Mouse (Mus musculus) CH12.LX (cell line): Measurements from ENCODE around the gene Vps9d1. TPM values are rescaled to one million over a fixed set of nuclear protein-coding genes. Genes with fewer than 3 reads are reported as not detected.

Source experiments
- DNase-seq: peaks from one replicate; pipeline ENCODE4 v3.0.0-alpha.2; 2013; ENCODE audit errors: extremely low read depth
- H3K27ac ChIP-seq: 2 replicates; pipeline ENCODE4 v1.5.1; 2012; ENCODE audit warnings: low read depth, mild to moderate bottlenecking, control low read depth, moderate library complexity; ENCODE audit not compliant: insufficient read depth
- H3K27me3 ChIP-seq: replicated peaks from 2 replicates; pipeline ENCODE3; 2012; ENCODE audit warnings: inconsistent platforms
- H3K36me3 ChIP-seq, 2 experiments: replicated peaks in 1 of 2; 2 replicates each; pipeline versions ENCODE3 to v1.6.1; 2012; ENCODE audit warnings: inconsistent platforms in 1 of 2, low read length in 1 of 2, mild to moderate bottlenecking in 1 of 2, mixed read lengths in 1 of 2, moderate library complexity in 1 of 2; ENCODE audit not compliant: control insufficient read depth in 1 of 2, insufficient read depth in 1 of 2
- H3K4me1 ChIP-seq, 2 experiments: 2 replicates each; pipeline ENCODE4 v1.6.1; 2012; ENCODE audit warnings: inconsistent platforms in 1 of 2, moderate library complexity in 1 of 2; ENCODE audit not compliant: insufficient read depth in 2 of 2, control insufficient read depth in 1 of 2
- H3K4me2 ChIP-seq: 2 replicates; pipeline ENCODE4 v1.6.1; 2012; ENCODE audit warnings: low read depth, mild to moderate bottlenecking, control low read depth; ENCODE audit not compliant: poor library complexity, insufficient read depth, severe bottlenecking
- H3K4me3 ChIP-seq, 3 experiments: fragments of 150-350 bp in 1 of 3; sonication (generic) in 1 of 3; replicated peaks in 1 of 3; 2 replicates each; pipeline versions ENCODE3 to v1.5.1; 2011 to 2012; ENCODE audit warnings: low read depth in 2 of 3, low read length in 2 of 3, mild to moderate bottlenecking in 2 of 3, moderate library complexity in 2 of 3, control low read depth in 1 of 3, improper control_type of control experiment in 1 of 3, inconsistent platforms in 1 of 3, mixed read lengths in 1 of 3; ENCODE audit not compliant: poor library complexity in 1 of 3
- H3K79me2 ChIP-seq: replicated peaks from 2 replicates; pipeline ENCODE4 v1.6.1; 2012; ENCODE audit warnings: mild to moderate bottlenecking, moderate library complexity; ENCODE audit not compliant: control insufficient read depth, poor library complexity, insufficient read depth, severe bottlenecking; ENCODE audit errors: extremely low read depth
- H3K9ac ChIP-seq: 2 replicates; pipeline ENCODE4 v1.6.1; 2012; ENCODE audit warnings: low read depth, mild to moderate bottlenecking, control low read depth, moderate library complexity; ENCODE audit not compliant: insufficient read depth
- H3K9me3 ChIP-seq: replicated peaks from 2 replicates; pipeline ENCODE3; 2012; ENCODE audit warnings: low read length, inconsistent platforms, mixed read lengths
- ZKSCAN1 ChIP-seq: IDR thresholded peaks from 2 replicates; pipeline ENCODE4 v1.6.1; 2012; ENCODE audit warnings: low read depth, inconsistent platforms, low read length, improper control_type of control experiment, borderline replicate concordance
- dilution Hi-C: fragments of 300-500 bp; cut with MboI; formaldehyde crosslinking; loops from 2 replicates; pipeline ENCODE4 v1.14.3; 2020; ENCODE audit warnings: low sequenced_read_pairs; ENCODE audit not compliant: extremely low pct_unique_long_range_greater_than_20kb, extremely low pct_ligation_motif_present
- in situ Hi-C: fragments of 300-500 bp; cut with MboI; formaldehyde crosslinking; loops from 3 replicates; pipeline ENCODE4 v1.14.3; 2019; ENCODE audit warnings: low sequenced_read_pairs, low pct_ligation_motif_present, low pct_unique_long_range_greater_than_20kb, mixed read lengths
- polyA plus RNA-seq: library from polyadenylated mRNA; unstranded; fragments of >175 nt; gene quantifications from 2 replicates; pipeline ENCODE4 v1.2.1, GENCODE M21; 2012; ENCODE audit warnings: low read depth; ENCODE audit not compliant: insufficient read length
- total RNA-seq, 2 experiments: library from RNA; depleted of rRNA; stranded (reverse); fragments of 300-350 nt in 1 of 2; fragments of >200 nt in 1 of 2; gene quantifications; 2 replicates each; pipeline ENCODE4 v1.2.3; 2012 to 2014

The Vps9d1 gene
- total and polyA plus RNA-seq, 3 experiments, result 2.8 to 9.7 (median 5.5) TPM

GRCm38 (mm10) chr8:123193771-123194170, 60.4 kb downstream of the Vps9d1 start:
- DNase-seq, result no peak
- in situ Hi-C loops, result loop anchor here (5.0 to 10.0 kb wide), 2 partner anchors 36 to 359 kb away; partner anchors contain the start of gene Sult5a1
- peaks cover 0 to 3% of the 10 kb centered on the region in 2 experiments; a peak in 1 of 4 replicates for H3K4me1 ChIP-seq

More at GRCm38 (mm10) chr8:123193771-123194170, 60.4 kb downstream of the Vps9d1 start:
- Histone ChIP-seq H3K36me3 (no peaks in the 10 kb centered on the region), H3K9ac (no peak overlapping the region), H3K4me2 (no peak overlapping the region), H3K27ac (no peak overlapping the region), H3K27me3 (peaks cover 43% of the 10 kb centered on the region), H3K79me2 (no peaks in the 10 kb centered on the region), H3K9me3 (no peaks in the 10 kb centered on the region), H3K4me3 (no peak overlapping the region)
- dilution Hi-C loops, result no loop called here
- TF ChIP-seq ZKSCAN1, result no peak

Other genes with a start within 250 kb of the Vps9d1 start
- gene Ankrd11, start 212.1 kb downstream of the Vps9d1 start, total RNA-seq (2012; rRNA removed), result 51.1 and 60.7 TPM in 2 replicates
- gene Ankrd11, start 212.1 kb downstream of the Vps9d1 start, total RNA-seq (2014; rRNA removed), result 37.4 and 37.7 TPM in 2 replicates
- gene Ankrd11, start 212.1 kb downstream of the Vps9d1 start, polyA plus RNA-seq, result 74.1 and 74.9 TPM in 2 replicates
- 32.8 and 35.2 TPM in 2 replicates for gene Spg7, start 191.4 kb downstream of the Vps9d1 start, total RNA-seq (2012; rRNA removed)
- gene Spg7, start 191.4 kb downstream of the Vps9d1 start, total RNA-seq (2014; rRNA removed), result 20.8 and 21.2 TPM in 2 replicates
- gene Spg7, start 191.4 kb downstream of the Vps9d1 start, polyA plus RNA-seq, result 26.1 and 35.8 TPM in 2 replicates
- gene Rpl13, start 152.0 kb downstream of the Vps9d1 start, total RNA-seq (2012; rRNA removed), result 3,361 and 3,721 TPM in 2 replicates
- gene Rpl13, start 152.0 kb downstream of the Vps9d1 start, total RNA-seq (2014; rRNA removed), result 2,646 and 2,709 TPM in 2 replicates
- 973 and 1,610 TPM in 2 replicates for gene Rpl13, start 152.0 kb downstream of the Vps9d1 start, polyA plus RNA-seq
- 0.08 TPM in 1 of 2 replicates, not detected in the other for gene Cpne7, start 137.0 kb downstream of the Vps9d1 start, total RNA-seq (2012; rRNA removed)
- gene Cpne7, start 137.0 kb downstream of the Vps9d1 start, total RNA-seq (2014; rRNA removed), result not detected in 2 replicates
- gene Cpne7, start 137.0 kb downstream of the Vps9d1 start, polyA plus RNA-seq, result not detected in 2 replicates
- gene Sult5a1, start 96.0 kb downstream of the Vps9d1 start, total RNA-seq (2012; rRNA removed), result 0.25 and 0.68 TPM in 2 replicates
- gene Sult5a1, start 96.0 kb downstream of the Vps9d1 start, total RNA-seq (2014; rRNA removed), result not detected in 2 replicates
- gene Sult5a1, start 96.0 kb downstream of the Vps9d1 start, polyA plus RNA-seq, result not detected in 2 replicates
- not detected in 2 replicates for gene Dpep1, start 68.1 kb downstream of the Vps9d1 start, total RNA-seq (2012; rRNA removed)
- not detected in 2 replicates for gene Dpep1, start 68.1 kb downstream of the Vps9d1 start, total RNA-seq (2014; rRNA removed)
- gene Dpep1, start 68.1 kb downstream of the Vps9d1 start, polyA plus RNA-seq, result not detected in 2 replicates
- gene Chmp1a, start 41.6 kb downstream of the Vps9d1 start, total RNA-seq (2012; rRNA removed), result 69.5 and 103 TPM in 2 replicates
- gene Chmp1a, start 41.6 kb downstream of the Vps9d1 start, total RNA-seq (2014; rRNA removed), result 80.8 and 83.2 TPM in 2 replicates
- gene Chmp1a, start 41.6 kb downstream of the Vps9d1 start, polyA plus RNA-seq, result 67.0 and 67.5 TPM in 2 replicates
- gene Spata33, start 41.5 kb downstream of the Vps9d1 start, total RNA-seq (2012; rRNA removed), result 0.38 and 0.46 TPM in 2 replicates
- gene Spata33, start 41.5 kb downstream of the Vps9d1 start, total RNA-seq (2014; rRNA removed), result 0.35 and 0.36 TPM in 2 replicates
- 0.41 and 0.44 TPM in 2 replicates for gene Spata33, start 41.5 kb downstream of the Vps9d1 start, polyA plus RNA-seq
- 33.7 and 35.7 TPM in 2 replicates for gene Cdk10, start 29.5 kb downstream of the Vps9d1 start, total RNA-seq (2012; rRNA removed)
- gene Cdk10, start 29.5 kb downstream of the Vps9d1 start, total RNA-seq (2014; rRNA removed), result 24.8 and 28.6 TPM in 2 replicates
- gene Cdk10, start 29.5 kb downstream of the Vps9d1 start, polyA plus RNA-seq, result 33.9 and 38.0 TPM in 2 replicates
- 2.1 and 2.3 TPM in 2 replicates for gene Spata2l, start 18.1 kb downstream of the Vps9d1 start, total RNA-seq (2012; rRNA removed)
- 0.63 and 0.95 TPM in 2 replicates for gene Spata2l, start 18.1 kb downstream of the Vps9d1 start, total RNA-seq (2014; rRNA removed)
- 1.4 and 1.9 TPM in 2 replicates for gene Spata2l, start 18.1 kb downstream of the Vps9d1 start, polyA plus RNA-seq
- 9.6 and 10.2 TPM in 2 replicates for gene Zfp276, start 153 bp downstream of the Vps9d1 start, total RNA-seq (2012; rRNA removed)
- gene Zfp276, start 153 bp downstream of the Vps9d1 start, total RNA-seq (2014; rRNA removed), result 5.5 and 5.9 TPM in 2 replicates
- 8.7 and 9.2 TPM in 2 replicates for gene Zfp276, start 153 bp downstream of the Vps9d1 start, polyA plus RNA-seq
- 39.2 and 50.7 TPM in 2 replicates for gene Fanca, start 64.2 kb upstream of the Vps9d1 start, total RNA-seq (2012; rRNA removed)
- 21.9 and 26.7 TPM in 2 replicates for gene Fanca, start 64.2 kb upstream of the Vps9d1 start, total RNA-seq (2014; rRNA removed)
- gene Fanca, start 64.2 kb upstream of the Vps9d1 start, polyA plus RNA-seq, result 57.8 and 60.6 TPM in 2 replicates
- 2.3 and 2.9 TPM in 2 replicates for gene Spire2, start 78.4 kb upstream of the Vps9d1 start, total RNA-seq (2012; rRNA removed)
- gene Spire2, start 78.4 kb upstream of the Vps9d1 start, total RNA-seq (2014; rRNA removed), result 0.96 and 1.1 TPM in 2 replicates
- 2.3 and 2.6 TPM in 2 replicates for gene Spire2, start 78.4 kb upstream of the Vps9d1 start, polyA plus RNA-seq
- gene Tcf25, start 119.4 kb upstream of the Vps9d1 start, total RNA-seq (2012; rRNA removed), result 142 and 168 TPM in 2 replicates
- 204 and 207 TPM in 2 replicates for gene Tcf25, start 119.4 kb upstream of the Vps9d1 start, total RNA-seq (2014; rRNA removed)
- gene Tcf25, start 119.4 kb upstream of the Vps9d1 start, polyA plus RNA-seq, result 393 and 396 TPM in 2 replicates
- 0.04 TPM in 1 of 2 replicates, not detected in the other for gene Mc1r, start 152.8 kb upstream of the Vps9d1 start, total RNA-seq (2012; rRNA removed)
- not detected in 2 replicates for gene Mc1r, start 152.8 kb upstream of the Vps9d1 start, total RNA-seq (2014; rRNA removed)
- 0.07 TPM in 1 of 2 replicates, not detected in the other for gene Mc1r, start 152.8 kb upstream of the Vps9d1 start, polyA plus RNA-seq
- 1.8 and 3.1 TPM in 2 replicates for gene Tubb3, start 157.1 kb upstream of the Vps9d1 start, total RNA-seq (2012; rRNA removed)
- 1.3 and 2.2 TPM in 2 replicates for gene Tubb3, start 157.1 kb upstream of the Vps9d1 start, total RNA-seq (2014; rRNA removed)
- gene Tubb3, start 157.1 kb upstream of the Vps9d1 start, polyA plus RNA-seq, result 1.8 and 2.6 TPM in 2 replicates
- 19.9 and 20.9 TPM in 2 replicates for gene Def8, start 169.2 kb upstream of the Vps9d1 start, total RNA-seq (2012; rRNA removed)
- gene Def8, start 169.2 kb upstream of the Vps9d1 start, total RNA-seq (2014; rRNA removed), result 16.8 and 17.9 TPM in 2 replicates
- 22.4 and 23.3 TPM in 2 replicates for gene Def8, start 169.2 kb upstream of the Vps9d1 start, polyA plus RNA-seq
- gene Afg3l1, start 223.6 kb upstream of the Vps9d1 start, total RNA-seq (2012; rRNA removed), result 36.0 and 36.2 TPM in 2 replicates
- 16.4 and 20.3 TPM in 2 replicates for gene Afg3l1, start 223.6 kb upstream of the Vps9d1 start, total RNA-seq (2014; rRNA removed)
- 47.6 and 48.0 TPM in 2 replicates for gene Afg3l1, start 223.6 kb upstream of the Vps9d1 start, polyA plus RNA-seq